ENCODE assay signal across 9 mouse cellular contexts in genomic region chr8:9770999-9771605, GRCm38 (mm10). TPM values are rescaled to one million over a fixed set of nuclear protein-coding genes. Genes with fewer than 3 reads are reported as not detected.
A peak's percentile ranks its signal among the peaks of the same experiment; 100 is the strongest.
DNase-seq lines count a peak whose midpoint lies in the region; ATAC-seq and TF ChIP-seq lines count a peak whose summit lies in the region.
"Had no signal": no experiment of that assay in that cellular context is flagged by ENCODE, and none has a peak within 500 bp of the region (broad histone marks: within the 10 kb centered on the region; RNA-seq: fewer than 3 reads in every experiment).

Gene Fam155a, minus strand, starts transcription at chr8:9771161.

- no peak for ATAC-seq in heart, embryonic 16.5 days (replicated peaks; ENCODE audit: extremely low read depth, insufficient read depth, low FRiP score)
- ATAC-seq in frontal cortex, adult (ENCODE audit: low TSS enrichment): peak; percentile 32
- peak; percentile 71 for ATAC-seq in midbrain, embryonic 15.5 days (replicated peaks)

- 0 out of 2 replicates have a peak, but pooled peaks cover 3% of the 10 kb centered on the region for H3K9me3 ChIP-seq in heart, embryonic 16.5 days (replicated peaks; ENCODE audit: control insufficient read depth, low read length)
- no peaks in the 10 kb centered on the region for H3K9me3 ChIP-seq in midbrain, embryonic 15.5 days

- TF ChIP-seq EP300 in heart, adult 2 months (IDR thresholded peaks at IDR 0.05; ENCODE audit: insufficient read depth, low read depth, low read length): no peak

- H3K79me2 ChIP-seq in heart, adult 2 months (replicated peaks; ENCODE audit: control insufficient read depth, insufficient read depth, low read length): no peaks in the 10 kb centered on the region

- no peak within 1 kb of the TSS for H3K27ac ChIP-seq in heart, embryonic 16.5 days (ENCODE audit: low read length)
- no peak within 1 kb of the TSS for H3K27ac ChIP-seq in heart, adult 2 months
- H3K27ac ChIP-seq in midbrain, embryonic 15.5 days: peak within 1 kb of the TSS; percentile 94

- H3K4me3 ChIP-seq in heart, embryonic 16.5 days (ENCODE audit: low read length): peak within 1 kb of the TSS; percentile 56
- no peak within 1 kb of the TSS for H3K4me3 ChIP-seq in heart, adult 2 months
- H3K4me3 ChIP-seq in midbrain, embryonic 15.5 days: peak within 1 kb of the TSS; percentile 73

- H3K4me1 ChIP-seq in heart, embryonic 16.5 days (ENCODE audit: control insufficient read depth, insufficient read depth, low read length): peaks cover 13% of the 10 kb centered on the region
- no peaks in the 10 kb centered on the region; the same call in 1 of the 2 replicates for H3K4me1 ChIP-seq in heart, adult 2 months (ENCODE audit: control insufficient read depth, insufficient read depth, low read length)
- peaks cover 24% of the 10 kb centered on the region for H3K4me1 ChIP-seq in midbrain, embryonic 15.5 days

- H3K36me3 ChIP-seq in heart, embryonic 16.5 days (ENCODE audit: control insufficient read depth, insufficient read depth): no peaks in the 10 kb centered on the region
- no peaks in the 10 kb centered on the region for H3K36me3 ChIP-seq in heart, adult 2 months (ENCODE audit: control insufficient read depth, insufficient read depth, low read length)
- no peaks in the 10 kb centered on the region for H3K36me3 ChIP-seq in midbrain, embryonic 15.5 days (replicated peaks)
- H3K36me3 ChIP-seq: G1E had no signal

- TF ChIP-seq POLR2A in heart, adult 2 months (IDR thresholded peaks at IDR 0.05; ENCODE audit: insufficient read depth, low read depth, low read length): no peak

- H3K4me2 ChIP-seq in heart, embryonic 16.5 days (ENCODE audit: low read depth, low read length): peak within 1 kb of the TSS; percentile 86
- peak within 1 kb of the TSS; percentile 95 for H3K4me2 ChIP-seq in midbrain, embryonic 15.5 days

- TF ChIP-seq CTCF in heart, adult 2 months (IDR thresholded peaks at IDR 0.05): no peak

- peaks cover 39% of the 10 kb centered on the region for H3K27me3 ChIP-seq in heart, embryonic 16.5 days (ENCODE audit: control insufficient read depth, insufficient read depth, low read length)
- H3K27me3 ChIP-seq in heart, adult 2 months (ENCODE audit: control insufficient read depth, insufficient read depth, low read length): peaks cover 10% of the 10 kb centered on the region
- H3K27me3 ChIP-seq in midbrain, embryonic 15.5 days (replicated peaks): no peaks in the 10 kb centered on the region

- DNase-seq in heart, adult 2 months: no peak
- peak; percentile 75 for DNase-seq in cerebellum, adult 11-12 months
- DNase-seq in left cerebral cortex, adult 11 months (ENCODE audit: low spot score): peak; percentile 24
- no peak for DNase-seq in urinary bladder, postnatal 4 days (ENCODE audit: low spot score in 2 of 2)
- no peak for DNase-seq in natural killer cell, adult 2 months (ENCODE audit: low spot score in 2 of 2)

- under 1% methylated on average over 20 of the region's 29 CpGs for WGBS in heart, embryonic 16.5 days
- WGBS in heart, adult 2 months: 2% methylated on average over 26 of the region's 29 CpGs
- under 1% methylated on average over 21 of the region's 29 CpGs for WGBS in midbrain, embryonic 15.5 days

- intact Hi-C loops in heart, adult 2 months (cut with DNase I): no loop called here

- no peak within 1 kb of the TSS for H3K9ac ChIP-seq in heart, embryonic 16.5 days (ENCODE audit: low read length)
- no peak within 1 kb of the TSS for H3K9ac ChIP-seq in heart, adult 2 months (ENCODE audit: low read depth, low read length)
- H3K9ac ChIP-seq in midbrain, embryonic 15.5 days: peak within 1 kb of the TSS; percentile 83

RNA-seq across cellular contexts. Expression of gene Fam155a, which starts in this region (rescaled TPM):
- polyA plus RNA-seq in heart, embryonic 16.5 days (2015; fragmentation: Nextera tagmentation; extraction: Ambion mirVana): 0.07 TPM in 1 of 2 replicates, not detected in the other
- total RNA-seq in heart, adult 2 months (2021): not detected
- 0.08 and 0.09 TPM in 2 replicates for polyA plus RNA-seq in heart, adult 2 months (2012; rRNA removed)
- 32.8 and 34.1 TPM in 2 replicates for polyA plus RNA-seq in midbrain, embryonic 15.5 days (2015; fragmentation: Nextera tagmentation; extraction: Ambion mirVana)
- polyA plus RNA-seq: G1E had no signal

Comparison
In these comparisons a context has a peak if more than half of its experiments do, and no peak if none do; other contexts are left out.
1. RNA of gene Fam155a (polyA plus RNA-seq): 32.8 to 34.1 TPM in midbrain, embryonic 15.5 days; 0.08 to 0.09 TPM in heart, adult 2 months and 0.07 TPM in heart, embryonic 16.5 days; every median in the first group is over 10 times any median in the second.
2. DNase-seq: peak in cerebellum, adult 11-12 months (single experiment) and left cerebral cortex, adult 11 months (single experiment); none in heart, adult 2 months (0 of 2), urinary bladder, postnatal 4 days (0 of 2) and natural killer cell, adult 2 months (0 of 2).